Mouse (Mus musculus) embryo, embryonic 11 days (tissue): Measurements from ENCODE around the gene Actrt1.

ENCODE experiments used
- DNase-seq: peaks from one replicate; pipeline ENCODE4 v3.0.0-alpha.2; 2015

Gene Actrt1

GRCm38 (mm10) chrX:46328707-46329106 is at the start of gene Actrt1:
Gene Actrt1, plus strand, starts transcription at chrX:46329007.
- no peak for DNase-seq

- no peak for DNase-seq
Observed at GRCm38 (mm10) chrX:46331463-46332115, 2.8 kb downstream of the Actrt1 start.
